In the genomic region with DNA sequence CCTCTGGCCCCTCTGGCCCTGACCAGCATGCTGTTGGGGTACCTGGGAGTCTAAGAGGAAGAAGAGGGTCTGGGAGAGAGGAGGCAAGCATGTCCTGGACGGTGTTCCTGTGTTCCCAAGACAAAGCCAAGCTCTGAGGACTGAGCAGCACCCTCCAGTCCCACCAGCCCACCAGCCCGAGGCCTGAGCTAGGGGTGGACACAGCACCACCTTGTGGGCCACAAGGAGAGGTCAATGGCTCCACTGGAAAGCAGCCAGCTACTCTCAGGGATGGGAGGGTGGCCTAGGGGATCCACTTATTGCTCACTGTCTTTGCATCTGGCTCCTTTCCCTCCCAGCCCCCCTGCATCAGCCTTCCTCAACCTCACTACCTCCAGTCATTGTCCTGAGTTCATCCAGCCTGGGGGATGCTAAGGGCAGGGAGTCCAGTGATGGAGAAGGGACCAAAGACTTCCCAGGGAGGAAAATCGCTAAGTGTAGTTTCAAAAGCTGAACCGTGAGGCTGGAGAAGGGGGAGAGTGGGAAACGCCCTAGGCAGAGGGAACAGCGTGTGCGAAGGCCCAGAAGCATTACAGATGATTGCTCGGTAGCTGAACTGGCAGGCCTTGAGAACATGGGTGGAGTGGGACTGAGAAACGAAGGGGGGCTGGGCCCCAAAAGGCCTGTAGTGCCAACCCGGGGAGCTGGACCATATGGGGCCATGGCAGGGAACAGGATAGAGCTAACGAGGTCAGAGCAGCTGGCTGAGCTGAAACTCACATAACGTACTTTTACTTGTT, we compare ENCODE assay signal across 8 mouse cellular contexts. TPM values are rescaled to one million over a fixed set of nuclear protein-coding genes. Genes with fewer than 3 reads are reported as not detected.
DNase-seq lines count a peak whose midpoint lies in the region; ATAC-seq and TF ChIP-seq lines count a peak whose summit lies in the region.

No protein-coding gene starts in this region.

- H3K9me3 ChIP-seq in ES-E14 (ENCODE audit: control insufficient read depth, insufficient read depth, low read depth, low read length), result no peaks in the 10 kb centered on the region
- no peaks in the 10 kb centered on the region for H3K9me3 ChIP-seq in embryonic facial prominence, embryonic 12.5 days
- no peaks in the 10 kb centered on the region for H3K9me3 ChIP-seq in hindbrain, embryonic 10.5 days
- H3K9me3 ChIP-seq in liver, embryonic 14.5 days (ENCODE audit: control insufficient read depth, low read length), result no peaks in the 10 kb centered on the region

- no peak for DNase-seq in ES-E14 (ENCODE audit: low read depth, low spot score)
- peak; percentile 30 for DNase-seq in adrenal gland, adult 8-10 months
- peak; percentile 77 for DNase-seq in hindbrain, embryonic 10.5 days (ENCODE audit: low spot score)
- no peak for DNase-seq in liver, embryonic 14.5 days (ENCODE audit: low read depth in 3 of 3, low spot score in 3 of 3)
- DNase-seq in retina, postnatal 1 day, result peak; percentile 90
- no peak for DNase-seq in layer of hippocampus, adult 11-12 months (ENCODE audit: low spot score)
- no peak for DNase-seq in right cerebral cortex, adult 18-20 months

- no peak overlapping the region for H3K4me3 ChIP-seq in ES-E14 (ENCODE audit: insufficient read depth in 1 of 2, low read depth in 1 of 2, low read length in 2 of 2, poor library complexity in 1 of 2, severe bottlenecking in 1 of 2)
- no peak overlapping the region for H3K4me3 ChIP-seq in embryonic facial prominence, embryonic 12.5 days
- no peak overlapping the region for H3K4me3 ChIP-seq in hindbrain, embryonic 10.5 days
- H3K4me3 ChIP-seq in liver, embryonic 14.5 days (ENCODE audit: insufficient read depth in 1 of 2, low read depth in 2 of 2, low read length in 2 of 2), result no peak overlapping the region

- ATAC-seq in embryonic facial prominence, embryonic 12.5 days (ENCODE audit: insufficient number of reproducible peaks, insufficient read depth, low FRiP score, low TSS enrichment), result 0 out of 2 replicates have a peak, but pooled peaks have one; percentile 29
- peak; percentile 47; the same call in 1 of the 2 replicates for ATAC-seq in liver, embryonic 14.5 days (ENCODE audit: insufficient read depth)

- no peaks in the 10 kb centered on the region; a peak in 1 of 4 replicates for H3K4me1 ChIP-seq in ES-E14 (ENCODE audit: control insufficient read depth in 2 of 2, insufficient read depth in 2 of 2, low read length in 2 of 2, poor library complexity in 1 of 2)
- H3K4me1 ChIP-seq in embryonic facial prominence, embryonic 12.5 days, result peaks cover 8% of the 10 kb centered on the region
- peaks cover 44% of the 10 kb centered on the region for H3K4me1 ChIP-seq in hindbrain, embryonic 10.5 days (replicated peaks)
- peaks cover 0 to 8% of the 10 kb centered on the region in 2 experiments; a peak in 2 of 4 replicates for H3K4me1 ChIP-seq in liver, embryonic 14.5 days (replicated peaks; ENCODE audit: control insufficient read depth in 2 of 2, insufficient read depth in 2 of 2, low read length in 1 of 2)

- WGBS in embryonic facial prominence, embryonic 12.5 days, result 53% methylated on average over 12 of the region's 12 CpGs
- 58% methylated on average over 12 of the region's 12 CpGs for WGBS in hindbrain, embryonic 10.5 days
- 54% methylated on average over 12 of the region's 12 CpGs for WGBS in liver, embryonic 14.5 days (ENCODE audit: insufficient replicate concordance)

- in situ Hi-C loops in ES-E14 (cut with MboI; ENCODE audit: low sequenced_read_pairs in 2 of 2, unreplicated experiment in 2 of 2), result no loop called here

- H3K9ac ChIP-seq in ES-E14 (ENCODE audit: insufficient read depth, low read depth, low read length, poor library complexity, severe bottlenecking), result no peak overlapping the region
- no peak overlapping the region for H3K9ac ChIP-seq in embryonic facial prominence, embryonic 12.5 days
- no peak overlapping the region for H3K9ac ChIP-seq in liver, embryonic 14.5 days (replicated peaks)

- H3K27ac ChIP-seq in ES-E14 (ENCODE audit: insufficient read depth, low read depth, low read length, poor library complexity, severe bottlenecking), result no peak overlapping the region
- no peak overlapping the region for H3K27ac ChIP-seq in embryonic facial prominence, embryonic 12.5 days
- H3K27ac ChIP-seq in hindbrain, embryonic 10.5 days, result peak overlapping the region; percentile 85
- no peak overlapping the region for H3K27ac ChIP-seq in liver, embryonic 14.5 days

- TF ChIP-seq CTCF in liver, embryonic 14.5 days (IDR thresholded peaks at IDR 0.05; ENCODE audit: low read depth), result peak; percentile 71

- TF ChIP-seq EP300 in liver, embryonic 14.5 days (IDR thresholded peaks at IDR 0.05; ENCODE audit: low read depth), result no peak

- H3K4me2 ChIP-seq in embryonic facial prominence, embryonic 12.5 days (replicated peaks), result no peak overlapping the region
- no peak overlapping the region for H3K4me2 ChIP-seq in liver, embryonic 14.5 days (ENCODE audit: low read depth)

- H3K27me3 ChIP-seq in embryonic facial prominence, embryonic 12.5 days, result no peaks in the 10 kb centered on the region
- H3K27me3 ChIP-seq in hindbrain, embryonic 10.5 days (ENCODE audit: insufficient read depth, poor library complexity, severe bottlenecking), result peaks cover 2% of the 10 kb centered on the region; the same call in 1 of the 2 replicates
- H3K27me3 ChIP-seq in liver, embryonic 14.5 days (ENCODE audit: control insufficient read depth, insufficient read depth, low read length), result no peaks in the 10 kb centered on the region

- no peaks in the 10 kb centered on the region for H3K36me3 ChIP-seq in ES-E14 (ENCODE audit: control insufficient read depth, insufficient read depth, low read length, poor library complexity, severe bottlenecking)
- no peaks in the 10 kb centered on the region for H3K36me3 ChIP-seq in embryonic facial prominence, embryonic 12.5 days
- no peaks in the 10 kb centered on the region for H3K36me3 ChIP-seq in hindbrain, embryonic 10.5 days
- H3K36me3 ChIP-seq in liver, embryonic 14.5 days (replicated peaks; ENCODE audit: control insufficient read depth, insufficient read depth, low read depth), result no peaks in the 10 kb centered on the region

TF ChIP-seq in ES-E14, 5 proteins besides CTCF, POLR2A, EP300 and RAD21:
- TF ChIP-seq HCFC1 (IDR thresholded peaks at IDR 0.05; ENCODE audit: borderline replicate concordance, insufficient read depth, low read length) (no peak), CHD2 (IDR thresholded peaks at IDR 0.05; ENCODE audit: low read depth, low read length) (no peak), ZC3H11A (IDR thresholded peaks at IDR 0.05; ENCODE audit: borderline replicate concordance, low read depth, low read length) (peak; percentile 27; the same call in 1 of the 2 replicates), MAFK (IDR thresholded peaks at IDR 0.05; ENCODE audit: insufficient read depth, low read depth, low read length) (no peak)

RNA-seq across cellular contexts. Expression of gene Cdcp2, which starts 24.7 kb away (rescaled TPM):
- 0.09 and 0.32 TPM in 2 replicates for total RNA-seq in ES-E14 (2012; rRNA removed)
- total RNA-seq in adrenal gland, adult 8-10 months (2022), result under 1 TPM; 0.09 to 0.14 (median 0.12) TPM
- 0.08 TPM in 2 replicates for polyA plus RNA-seq in embryonic facial prominence, embryonic 12.5 days (2016; fragmentation: Nextera tagmentation; extraction: Ambion mirVana)
- 0.30 TPM in 2 replicates for polyA plus RNA-seq in hindbrain, embryonic 10.5 days (2016; fragmentation: Nextera tagmentation; extraction: Ambion mirVana)
- not detected in 2 replicates for polyA plus RNA-seq in liver, embryonic 14.5 days (2012; rRNA removed)
- polyA plus RNA-seq in liver, embryonic 14.5 days (2014; fragmentation: Nextera tagmentation; extraction: Ambion mirVana), result not detected in 2 replicates

RNA-seq across cellular contexts. Expression of gene Cyb5rl, which starts 54.6 kb away (rescaled TPM):
- 8.8 and 9.3 TPM in 2 replicates for total RNA-seq in ES-E14 (2012; rRNA removed)
- 10 to 100 TPM; 28.6 to 43.4 (median 29.7) TPM for total RNA-seq in adrenal gland, adult 8-10 months (2022)
- 4.6 and 5.9 TPM in 2 replicates for polyA plus RNA-seq in embryonic facial prominence, embryonic 12.5 days (2016; fragmentation: Nextera tagmentation; extraction: Ambion mirVana)
- 7.6 and 8.9 TPM in 2 replicates for polyA plus RNA-seq in hindbrain, embryonic 10.5 days (2016; fragmentation: Nextera tagmentation; extraction: Ambion mirVana)
- 1.7 and 1.9 TPM in 2 replicates for polyA plus RNA-seq in liver, embryonic 14.5 days (2012; rRNA removed)
- polyA plus RNA-seq in liver, embryonic 14.5 days (2014; fragmentation: Nextera tagmentation; extraction: Ambion mirVana), result 1.2 and 2.0 TPM in 2 replicates

RNA-seq across cellular contexts. Expression of gene Mrpl37, which starts 54.7 kb away (rescaled TPM):
- total RNA-seq in ES-E14 (2012; rRNA removed), result 59.2 and 60.1 TPM in 2 replicates
- total RNA-seq in adrenal gland, adult 8-10 months (2022), result 100 to 1,000 TPM; 102 to 114 (median 112) TPM
- 96.9 and 100 TPM in 2 replicates for polyA plus RNA-seq in embryonic facial prominence, embryonic 12.5 days (2016; fragmentation: Nextera tagmentation; extraction: Ambion mirVana)
- 116 and 121 TPM in 2 replicates for polyA plus RNA-seq in hindbrain, embryonic 10.5 days (2016; fragmentation: Nextera tagmentation; extraction: Ambion mirVana)
- polyA plus RNA-seq in liver, embryonic 14.5 days (2012; rRNA removed), result 36.4 and 38.8 TPM in 2 replicates
- polyA plus RNA-seq in liver, embryonic 14.5 days (2014; fragmentation: Nextera tagmentation; extraction: Ambion mirVana), result 57.9 and 65.4 TPM in 2 replicates

RNA-seq across cellular contexts. Expression of gene Tmem59, which starts 56.8 kb away (rescaled TPM):
- total RNA-seq in ES-E14 (2012; rRNA removed), result 249 and 298 TPM in 2 replicates
- 100 to 1,000 TPM; 451 to 533 (median 471) TPM for total RNA-seq in adrenal gland, adult 8-10 months (2022)
- polyA plus RNA-seq in embryonic facial prominence, embryonic 12.5 days (2016; fragmentation: Nextera tagmentation; extraction: Ambion mirVana), result 374 and 383 TPM in 2 replicates
- 289 and 340 TPM in 2 replicates for polyA plus RNA-seq in hindbrain, embryonic 10.5 days (2016; fragmentation: Nextera tagmentation; extraction: Ambion mirVana)
- polyA plus RNA-seq in liver, embryonic 14.5 days (2012; rRNA removed), result 51.3 and 53.7 TPM in 2 replicates
- 129 and 144 TPM in 2 replicates for polyA plus RNA-seq in liver, embryonic 14.5 days (2014; fragmentation: Nextera tagmentation; extraction: Ambion mirVana)

RNA-seq across cellular contexts. Expression of gene Tceanc2, which starts 57.6 kb away (rescaled TPM):
- total RNA-seq in ES-E14 (2012; rRNA removed), result 4.9 and 7.1 TPM in 2 replicates
- 10 to 100 TPM; 23.3 to 31.5 (median 27.7) TPM for total RNA-seq in adrenal gland, adult 8-10 months (2022)
- 23.1 and 24.7 TPM in 2 replicates for polyA plus RNA-seq in embryonic facial prominence, embryonic 12.5 days (2016; fragmentation: Nextera tagmentation; extraction: Ambion mirVana)
- 23.1 and 30.2 TPM in 2 replicates for polyA plus RNA-seq in hindbrain, embryonic 10.5 days (2016; fragmentation: Nextera tagmentation; extraction: Ambion mirVana)
- 3.3 and 5.5 TPM in 2 replicates for polyA plus RNA-seq in liver, embryonic 14.5 days (2012; rRNA removed)
- polyA plus RNA-seq in liver, embryonic 14.5 days (2014; fragmentation: Nextera tagmentation; extraction: Ambion mirVana), result 11.3 and 24.2 TPM in 2 replicates

Comparison
In these comparisons a context has a peak if more than half of its experiments do, and no peak if none do; other contexts are left out.
1. DNase-seq: peak in adrenal gland, adult 8-10 months (single experiment), hindbrain, embryonic 10.5 days (single experiment) and retina, postnatal 1 day (single experiment); none in ES-E14 (single experiment), liver, embryonic 14.5 days (0 of 3), layer of hippocampus, adult 11-12 months (single experiment) and right cerebral cortex, adult 18-20 months (single experiment).